Mouse (Mus musculus) ES-Bruce4 (cell line): ENCODE results near the gene Zc3h7b. TPM values are rescaled to one million over a fixed set of nuclear protein-coding genes. Genes with fewer than 3 reads are reported as not detected.
"Not testable (repeated sequence)": the region's sequence is repeated elsewhere in the genome, so short reads cannot be mapped to it uniquely, and the experiment has no call there.

Experiments used
- H3K27ac ChIP-seq: 2 replicates; pipeline ENCODE4 v1.5.1; 2012; ENCODE audit warnings: low read length, inconsistent platforms; ENCODE audit not compliant: insufficient read depth
- H3K27me3 ChIP-seq: 2 replicates; pipeline ENCODE4 v1.6.1; 2012; ENCODE audit warnings: mild to moderate bottlenecking, low read length, inconsistent platforms; ENCODE audit not compliant: control insufficient read depth, poor library complexity, insufficient read depth, severe bottlenecking
- H3K36me3 ChIP-seq: 2 replicates; pipeline ENCODE4 v1.6.1; 2012; ENCODE audit warnings: inconsistent platforms, mild to moderate bottlenecking, low read length, moderate library complexity; ENCODE audit not compliant: control insufficient read depth, poor library complexity, insufficient read depth, severe bottlenecking
- H3K4me1 ChIP-seq: one replicate; pipeline ENCODE4 v1.8.1; 2011; ENCODE audit warnings: low read length; ENCODE audit not compliant: control insufficient read depth, insufficient read depth
- H3K4me3 ChIP-seq: 2 replicates; pipeline ENCODE4 v1.5.1; 2011; ENCODE audit warnings: low read depth, mild to moderate bottlenecking, low read length
- H3K9ac ChIP-seq: 2 replicates; pipeline ENCODE4 v1.6.1; 2012; ENCODE audit warnings: low read depth, mild to moderate bottlenecking, inconsistent platforms; ENCODE audit not compliant: poor library complexity, severe bottlenecking
- H3K9me3 ChIP-seq: replicated peaks from 2 replicates; pipeline ENCODE4 v1.6.1; 2012; ENCODE audit warnings: mild to moderate bottlenecking, low read length, inconsistent platforms; ENCODE audit not compliant: control insufficient read depth, poor library complexity, insufficient read depth, severe bottlenecking
- CTCF ChIP-seq: IDR thresholded peaks from one replicate; pipeline ENCODE4 v1.8.1; 2011; ENCODE audit warnings: low read depth, low read length
- EP300 ChIP-seq: IDR thresholded peaks from 2 replicates; pipeline ENCODE4 v1.6.1; 2011; ENCODE audit warnings: low read depth, low read length; ENCODE audit not compliant: insufficient read depth
- POLR2A ChIP-seq: IDR thresholded peaks from one replicate; pipeline ENCODE4 v1.8.1; 2011; ENCODE audit warnings: low read length; ENCODE audit not compliant: insufficient read depth
- polyA plus RNA-seq: library from polyadenylated mRNA; stranded (reverse); fragments of >200 nt; gene quantifications from 2 replicates; pipeline ENCODE4 v1.2.4, GENCODE M21; 2011; ENCODE audit warnings: low read depth; ENCODE audit not compliant: missing spikeins, insufficient read depth, insufficient read length

Zc3h7b gene
- polyA plus RNA-seq, 1 experiment = 42.1 TPM

- H3K27me3 ChIP-seq, H3K4me1 ChIP-seq, H3K9me3 ChIP-seq, H3K9ac ChIP-seq, H3K27ac ChIP-seq, H3K4me3 ChIP-seq: not testable (repeated sequence)
- TF ChIP-seq CTCF = peak; percentile 13
- peaks cover 26% of the 10 kb centered on the region for H3K36me3 ChIP-seq
Measured at GRCm38 (mm10) chr15:81701350-81701749, 43.5 kb upstream of the Zc3h7b start.

- Histone ChIP-seq H3K4me1 (no peaks in the 10 kb centered on the region), H3K27me3 (no peaks in the 10 kb centered on the region), H3K9ac (no peak overlapping the region), H3K9me3 (no peaks in the 10 kb centered on the region), H3K4me3 (no peak overlapping the region), H3K36me3 (peaks cover 35% of the 10 kb centered on the region), H3K27ac (no peak overlapping the region)
- TF ChIP-seq CTCF = no peak
- no peak for TF ChIP-seq POLR2A
- no peak for TF ChIP-seq EP300
Measured at GRCm38 (mm10) chr15:81702306-81703093, 42.4 kb upstream of the Zc3h7b start.

- no peak overlapping the region for H3K9ac ChIP-seq
- TF ChIP-seq CTCF (no peak), POLR2A (no peak), EP300 (no peak)
- H3K36me3 ChIP-seq = peaks cover 39% of the 10 kb centered on the region
Measured at GRCm38 (mm10) chr15:81703094-81703489, 41.8 kb upstream of the Zc3h7b start.

GRCm38 (mm10) chr15:81708991-81709390, 35.9 kb upstream of the Zc3h7b start:
- no peak overlapping the region for H3K9ac ChIP-seq
- peaks cover 89% of the 10 kb centered on the region for H3K36me3 ChIP-seq

More at GRCm38 (mm10) chr15:81703094-81703489, 41.8 kb upstream of the Zc3h7b start:
- H3K9me3 ChIP-seq = no peaks in the 10 kb centered on the region
- no peaks in the 10 kb centered on the region for H3K4me1 ChIP-seq
- no peak overlapping the region for H3K27ac ChIP-seq
- H3K4me3 ChIP-seq = no peak overlapping the region
- no peaks in the 10 kb centered on the region for H3K27me3 ChIP-seq

GRCm38 (mm10) chr15:81709686-81710085, 35.2 kb upstream of the Zc3h7b start:
- no peak for TF ChIP-seq CTCF
- no peak for TF ChIP-seq POLR2A
- TF ChIP-seq EP300 = no peak
- Histone ChIP-seq H3K27ac (no peak overlapping the region), H3K36me3 (peaks cover 82% of the 10 kb centered on the region), H3K9me3 (no peaks in the 10 kb centered on the region), H3K4me1 (no peaks in the 10 kb centered on the region), H3K27me3 (no peaks in the 10 kb centered on the region), H3K4me3 (no peak overlapping the region), H3K9ac (no peak overlapping the region)

More at GRCm38 (mm10) chr15:81708991-81709390, 35.9 kb upstream of the Zc3h7b start:
- H3K27ac ChIP-seq = no peak overlapping the region
- H3K27me3 ChIP-seq = no peaks in the 10 kb centered on the region
- H3K4me3 ChIP-seq = no peak overlapping the region
- no peaks in the 10 kb centered on the region for H3K9me3 ChIP-seq
- TF ChIP-seq POLR2A (no peak), EP300 (no peak), CTCF (no peak)
- H3K4me1 ChIP-seq = no peaks in the 10 kb centered on the region

- Histone ChIP-seq H3K27ac (no peak overlapping the region), H3K27me3 (no peaks in the 10 kb centered on the region), H3K4me3 (no peak overlapping the region), H3K4me1 (no peaks in the 10 kb centered on the region), H3K9me3 (no peaks in the 10 kb centered on the region), H3K9ac (no peak overlapping the region), H3K36me3 (peaks cover 78% of the 10 kb centered on the region)
- TF ChIP-seq EP300 (no peak), POLR2A (no peak), CTCF (no peak)
Measured at GRCm38 (mm10) chr15:81710801-81711200, 34.1 kb upstream of the Zc3h7b start.
